Mouse (Mus musculus): ENCODE measurements at regions not wholly inside any gene's neighbourhood (a gene's known extent, or its start where the extent isn't known, plus 50 kb on each side); places are given as distances from the start of the nearest gene placed in this dataset.

GRCm38 (mm10) chr15:68014605-68015305 lies 1514.0 kb upstream of the Lrrc6 start:
- 55% methylated on average over 2 of the region's 2 CpGs for WGBS
- Histone ChIP-seq H3K4me3 (replicated peaks) (no peak overlapping the region), H3K4me2 (no peak overlapping the region), H3K27ac (no peak overlapping the region), H3K36me3 (no peaks in the 10 kb centered on the region), H3K4me1 (replicated peaks) (no peaks in the 10 kb centered on the region; the same call in 1 of the 2 replicates), H3K9ac (replicated peaks) (no peak overlapping the region), H3K27me3 (no peaks in the 10 kb centered on the region), H3K9me3 (no peaks in the 10 kb centered on the region)
- ATAC-seq (ENCODE audit: insufficient number of reproducible peaks, insufficient read depth, low FRiP score, low TSS enrichment, low read depth), result no peak

DNA sequence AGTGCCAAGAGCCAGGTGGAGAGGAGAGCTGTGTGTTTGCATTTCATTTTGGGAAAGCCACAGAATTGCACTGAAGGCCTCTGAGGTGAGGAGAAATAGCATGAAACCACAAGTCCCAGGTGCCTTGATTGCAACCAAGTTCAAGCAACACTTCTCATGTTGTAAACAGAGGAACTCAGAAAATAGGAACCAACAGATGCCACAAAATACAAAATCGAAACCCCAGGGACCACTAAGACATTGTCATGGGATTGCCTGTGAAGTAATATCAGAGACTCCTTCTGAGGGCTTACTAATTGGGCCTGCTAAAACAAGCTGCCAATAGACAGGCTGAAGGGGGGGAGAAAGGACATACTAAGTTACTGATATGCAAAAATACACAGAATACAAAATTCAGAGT lies 1510.5 kb upstream of the Lrrc6 start:
- H3K4me2 ChIP-seq, result no peak overlapping the region
- ATAC-seq (ENCODE audit: insufficient number of reproducible peaks, insufficient read depth, low FRiP score, low TSS enrichment, low read depth), result no peak
- H3K9me3 ChIP-seq, result no peaks in the 10 kb centered on the region
- no peaks in the 10 kb centered on the region; the same call in 1 of the 2 replicates for H3K4me1 ChIP-seq (replicated peaks)
- no peak overlapping the region for H3K27ac ChIP-seq
- H3K27me3 ChIP-seq, result no peaks in the 10 kb centered on the region
- WGBS, result 70% methylated on average over 1 of the region's 1 CpGs
- H3K9ac ChIP-seq (replicated peaks), result no peak overlapping the region
- H3K36me3 ChIP-seq, result no peaks in the 10 kb centered on the region
- no peak overlapping the region for H3K4me3 ChIP-seq (replicated peaks)

GRCm38 (mm10) chr15:68010189-68010588 lies 1509.5 kb upstream of the Lrrc6 start:
- no peak overlapping the region for H3K9ac ChIP-seq (replicated peaks)
- 86% methylated on average over 1 of the region's 1 CpGs for WGBS
- H3K4me2 ChIP-seq, result no peak overlapping the region
- no peak overlapping the region for H3K27ac ChIP-seq
- ATAC-seq (ENCODE audit: insufficient number of reproducible peaks, insufficient read depth, low FRiP score, low TSS enrichment, low read depth), result no peak
- no peaks in the 10 kb centered on the region for H3K36me3 ChIP-seq
- no peaks in the 10 kb centered on the region for H3K27me3 ChIP-seq
- no peaks in the 10 kb centered on the region; the same call in 1 of the 2 replicates for H3K4me1 ChIP-seq (replicated peaks)
- H3K4me3 ChIP-seq (replicated peaks), result no peak overlapping the region
- no peaks in the 10 kb centered on the region for H3K9me3 ChIP-seq

GRCm38 (mm10) chr15:68004798-68005197 lies 1504.1 kb upstream of the Lrrc6 start:
- no peak for ATAC-seq (ENCODE audit: insufficient number of reproducible peaks, insufficient read depth, low FRiP score, low TSS enrichment, low read depth)
- no peak overlapping the region for H3K4me3 ChIP-seq (replicated peaks)
- 67% methylated on average over 5 of the region's 5 CpGs for whole genome bisulfite sequencing
- no peak overlapping the region for H3K4me2 ChIP-seq
- H3K36me3 ChIP-seq, result no peaks in the 10 kb centered on the region
- H3K9ac ChIP-seq (replicated peaks), result no peak overlapping the region
- no peaks in the 10 kb centered on the region for H3K27me3 ChIP-seq
- H3K27ac ChIP-seq, result no peak overlapping the region
- no peaks in the 10 kb centered on the region for H3K4me1 ChIP-seq (replicated peaks)
- no peaks in the 10 kb centered on the region for H3K9me3 ChIP-seq

DNA sequence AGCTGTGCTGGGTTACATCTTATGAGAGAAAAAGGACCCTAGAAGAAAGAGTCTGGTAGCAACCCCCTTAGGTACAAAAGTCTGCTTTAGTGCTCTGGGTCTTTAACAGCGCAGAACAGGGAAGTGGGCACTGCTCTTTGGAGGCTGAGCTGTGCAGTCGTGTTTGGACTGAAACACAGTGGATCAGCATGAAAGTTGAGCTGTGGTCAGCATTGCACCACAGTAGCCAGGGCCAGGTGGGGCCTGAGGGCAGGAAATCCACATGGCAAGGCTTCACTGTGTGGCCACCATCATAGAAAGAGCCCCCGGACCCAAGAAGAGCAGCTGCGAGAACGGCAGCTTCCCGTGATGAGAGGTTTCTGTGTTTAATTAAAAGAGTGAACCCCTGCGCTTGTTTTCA lies 1495.8 kb upstream of the Lrrc6 start:
- 30% methylated on average over 7 of the region's 7 CpGs for WGBS

DNA sequence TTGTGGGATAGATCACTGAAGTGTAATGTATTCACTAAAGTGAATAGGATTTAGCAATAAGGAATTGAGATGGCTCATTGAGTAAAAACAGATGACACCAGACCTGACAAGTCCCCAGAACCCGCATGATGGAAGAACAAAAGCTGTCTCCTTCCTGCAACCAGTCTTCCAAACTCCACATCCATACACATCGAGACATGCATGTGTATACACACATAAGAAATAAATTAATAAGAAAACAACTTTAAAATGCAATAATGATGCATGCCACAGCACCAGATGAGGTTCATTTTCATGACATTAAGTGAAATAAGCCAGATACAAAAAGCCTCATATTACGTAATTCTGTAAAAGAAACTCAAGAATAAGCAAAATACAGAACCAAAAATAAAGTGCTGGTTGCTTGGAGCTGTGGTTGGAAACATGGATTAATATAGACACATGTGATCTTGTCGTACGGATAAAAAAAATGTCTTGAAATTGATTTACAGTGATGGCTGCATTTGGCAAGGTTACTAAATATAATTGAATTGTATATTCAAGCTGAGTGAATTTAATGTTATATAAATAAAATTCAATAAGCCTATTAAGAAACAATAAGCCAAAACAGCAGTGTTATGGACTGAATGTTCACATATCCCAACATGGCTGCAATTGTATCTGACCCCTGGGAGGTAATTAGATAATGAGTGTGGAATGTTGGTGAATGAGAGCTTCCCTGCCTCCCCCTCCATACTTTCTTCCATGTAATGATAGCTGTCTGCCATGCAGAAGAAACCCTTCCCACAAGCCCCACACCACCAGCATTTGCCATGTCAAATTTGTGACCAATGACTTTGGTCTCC lies 1488.9 kb upstream of the Lrrc6 start:
- Histone ChIP-seq H3K27me3 (no peaks in the 10 kb centered on the region), H3K4me3 (replicated peaks) (no peak overlapping the region), H3K4me1 (replicated peaks) (no peaks in the 10 kb centered on the region), H3K9me3 (no peaks in the 10 kb centered on the region), H3K4me2 (no peak overlapping the region), H3K9ac (replicated peaks) (no peak overlapping the region), H3K27ac (no peak overlapping the region), H3K36me3 (no peaks in the 10 kb centered on the region)
- WGBS, result 83% methylated on average over 5 of the region's 5 CpGs
- no peak for ATAC-seq (ENCODE audit: insufficient number of reproducible peaks, insufficient read depth, low FRiP score, low TSS enrichment, low read depth)

More for the DNA sequence above, 1495.8 kb upstream of the Lrrc6 start:
- Histone ChIP-seq H3K27ac (no peak overlapping the region), H3K9ac (replicated peaks) (no peak overlapping the region), H3K9me3 (no peaks in the 10 kb centered on the region), H3K27me3 (no peaks in the 10 kb centered on the region), H3K4me1 (replicated peaks) (peaks cover 5% of the 10 kb centered on the region), H3K4me3 (replicated peaks) (no peak overlapping the region), H3K36me3 (no peaks in the 10 kb centered on the region), H3K4me2 (no peak overlapping the region)
- ATAC-seq (ENCODE audit: insufficient number of reproducible peaks, insufficient read depth, low FRiP score, low TSS enrichment, low read depth), result no peak

DNA sequence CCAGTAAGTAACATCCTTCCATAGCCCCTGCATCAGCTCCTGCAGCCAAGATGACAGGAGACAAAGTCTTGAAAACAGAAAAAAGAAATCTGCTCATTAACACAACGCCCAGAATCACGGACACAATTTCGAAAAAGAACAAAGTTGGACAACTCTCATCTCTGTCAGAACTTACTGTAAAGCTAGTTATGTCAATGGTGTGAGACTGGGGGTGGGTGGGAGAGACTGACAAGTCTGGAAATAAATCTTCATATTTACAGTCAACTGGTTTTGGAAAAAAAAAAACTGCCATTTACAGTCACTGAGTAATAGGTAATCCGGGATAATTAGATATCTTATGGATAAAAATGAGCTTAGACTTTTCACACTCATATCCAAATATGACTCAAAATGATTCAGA lies 1487.2 kb upstream of the Lrrc6 start:
- no peaks in the 10 kb centered on the region for H3K4me1 ChIP-seq (replicated peaks)
- H3K9me3 ChIP-seq, result no peaks in the 10 kb centered on the region
- H3K4me3 ChIP-seq (replicated peaks), result no peak overlapping the region
- no peak for ATAC-seq (ENCODE audit: insufficient number of reproducible peaks, insufficient read depth, low FRiP score, low TSS enrichment, low read depth)
- H3K9ac ChIP-seq (replicated peaks), result no peak overlapping the region
- no peaks in the 10 kb centered on the region for H3K27me3 ChIP-seq
- H3K4me2 ChIP-seq, result no peak overlapping the region
- 92% methylated on average over 4 of the region's 4 CpGs for WGBS
- no peak overlapping the region for H3K27ac ChIP-seq
- no peaks in the 10 kb centered on the region for H3K36me3 ChIP-seq

DNA sequence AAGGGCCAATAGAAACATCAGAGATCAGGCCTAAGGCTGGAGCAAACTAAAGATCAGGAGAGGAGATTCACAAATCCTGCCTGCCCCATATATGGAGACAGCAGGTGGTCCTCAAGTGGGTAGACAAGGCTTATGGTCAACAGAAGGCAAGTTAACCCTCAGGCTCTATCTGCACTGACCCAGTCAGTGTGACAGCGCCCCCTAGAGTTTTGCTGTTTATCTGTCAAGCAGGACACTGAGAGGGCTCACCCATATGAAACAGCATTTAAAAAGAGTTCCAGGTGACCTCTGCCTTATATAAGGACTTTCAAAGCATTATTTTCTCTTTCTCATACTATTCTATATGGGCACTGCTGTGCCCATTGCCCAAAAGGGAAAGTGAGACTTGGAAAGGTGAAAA lies 1482.5 kb upstream of the Lrrc6 start:
- 28% methylated on average over 1 of the region's 1 CpGs for WGBS
- no peaks in the 10 kb centered on the region for H3K9me3 ChIP-seq
- H3K4me2 ChIP-seq, result no peak overlapping the region
- no peaks in the 10 kb centered on the region for H3K36me3 ChIP-seq
- no peaks in the 10 kb centered on the region for H3K4me1 ChIP-seq (replicated peaks)
- H3K27ac ChIP-seq, result no peak overlapping the region
- no peak for ATAC-seq (ENCODE audit: insufficient number of reproducible peaks, insufficient read depth, low FRiP score, low TSS enrichment, low read depth)
- no peak overlapping the region for H3K4me3 ChIP-seq (replicated peaks)
- no peak overlapping the region for H3K9ac ChIP-seq (replicated peaks)
- H3K27me3 ChIP-seq, result no peaks in the 10 kb centered on the region

DNA sequence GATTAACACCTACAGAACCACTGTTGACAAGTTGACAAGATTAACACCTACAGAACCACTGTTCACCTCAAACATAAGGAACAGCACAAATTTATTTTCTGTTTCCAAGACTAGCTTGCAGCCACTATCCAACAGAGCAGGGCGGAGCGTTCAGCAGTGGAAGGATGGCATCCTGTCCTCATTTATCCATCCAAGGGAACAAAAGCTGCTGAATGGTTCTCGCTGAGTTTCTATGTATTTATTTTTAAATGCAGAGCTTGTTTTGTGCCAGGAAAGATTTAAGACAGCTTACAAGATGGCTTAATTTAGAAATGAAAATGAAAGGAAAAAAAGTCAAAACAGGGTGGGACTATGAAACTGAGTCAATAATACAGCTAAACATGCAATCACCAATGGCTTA lies 1481.2 kb upstream of the Lrrc6 start:
- Histone ChIP-seq H3K27ac (no peak overlapping the region), H3K4me2 (no peak overlapping the region), H3K9ac (replicated peaks) (no peak overlapping the region), H3K9me3 (no peaks in the 10 kb centered on the region), H3K36me3 (no peaks in the 10 kb centered on the region), H3K27me3 (no peaks in the 10 kb centered on the region), H3K4me3 (replicated peaks) (no peak overlapping the region), H3K4me1 (replicated peaks) (no peaks in the 10 kb centered on the region)
- no peak for ATAC-seq (ENCODE audit: insufficient number of reproducible peaks, insufficient read depth, low FRiP score, low TSS enrichment, low read depth)
- 85% methylated on average over 3 of the region's 3 CpGs for WGBS

GRCm38 (mm10) chr15:67979451-67979850 lies 1478.7 kb upstream of the Lrrc6 start:
- 53% methylated on average over 3 of the region's 3 CpGs for WGBS
- H3K4me3 ChIP-seq (replicated peaks), result no peak overlapping the region
- no peaks in the 10 kb centered on the region for H3K27me3 ChIP-seq
- no peaks in the 10 kb centered on the region for H3K4me1 ChIP-seq (replicated peaks)
- no peak for ATAC-seq (ENCODE audit: insufficient number of reproducible peaks, insufficient read depth, low FRiP score, low TSS enrichment, low read depth)
- H3K4me2 ChIP-seq, result no peak overlapping the region
- no peak overlapping the region for H3K9ac ChIP-seq (replicated peaks)
- no peak overlapping the region for H3K27ac ChIP-seq
- no peaks in the 10 kb centered on the region for H3K9me3 ChIP-seq
- H3K36me3 ChIP-seq, result no peaks in the 10 kb centered on the region

- 77% methylated on average over 2 of the region's 2 CpGs for WGBS
- no peak for ATAC-seq (ENCODE audit: insufficient number of reproducible peaks, insufficient read depth, low FRiP score, low TSS enrichment, low read depth)
- no peak overlapping the region for H3K9ac ChIP-seq (replicated peaks)
Measured at GRCm38 (mm10) chr15:67977210-67977609, 1476.5 kb upstream of the Lrrc6 start.

More at GRCm38 (mm10) chr15:67977210-67977609, 1476.5 kb upstream of the Lrrc6 start:
- H3K4me2 ChIP-seq, result no peak overlapping the region
- no peaks in the 10 kb centered on the region for H3K36me3 ChIP-seq
- no peaks in the 10 kb centered on the region for H3K4me1 ChIP-seq (replicated peaks)
- H3K27me3 ChIP-seq, result no peaks in the 10 kb centered on the region
- H3K4me3 ChIP-seq (replicated peaks), result no peak overlapping the region
- H3K9me3 ChIP-seq, result no peaks in the 10 kb centered on the region
- no peak overlapping the region for H3K27ac ChIP-seq
